Mouse (Mus musculus): ENCODE results near the gene Rps16. TPM values are rescaled to one million over a fixed set of nuclear protein-coding genes. Genes with fewer than 3 reads are reported as not detected.

Gene Rps16
- polyA plus RNA-seq, 1 experiment from 2014 or later: 995 TPM

DNA sequence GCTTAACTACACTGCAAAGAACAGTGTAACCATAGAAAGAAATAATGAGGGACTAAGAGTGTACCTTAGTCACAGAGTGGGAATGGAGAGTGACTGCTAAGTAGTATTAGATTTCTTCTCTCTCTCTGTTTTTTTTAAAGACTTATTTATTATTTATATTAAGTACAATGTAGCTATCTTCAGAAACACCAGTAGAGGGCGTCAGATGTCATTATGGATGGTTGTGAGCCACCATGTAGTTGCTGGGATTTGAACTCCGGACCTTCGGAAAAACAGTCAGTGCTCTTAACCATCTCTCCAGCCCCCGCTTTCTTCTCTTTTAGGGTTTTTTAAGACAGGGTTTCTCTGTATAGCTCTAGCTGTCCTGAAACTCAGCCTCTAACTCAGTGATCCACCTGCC is 24.0 kb upstream of the Rps16 start:
- Histone ChIP-seq H3K9me3 (replicated peaks) (no peaks in the 10 kb centered on the region), H3K4me3 (replicated peaks) (no peak overlapping the region), H3K9ac (no peak overlapping the region), H3K36me3 (peaks cover 99% of the 10 kb centered on the region), H3K4me1 (no peaks in the 10 kb centered on the region), H3K27me3 (no peaks in the 10 kb centered on the region), H3K27ac (no peak overlapping the region), H3K4me2 (no peak overlapping the region)
- no peak for ATAC-seq (replicated peaks; ENCODE audit: low FRiP score)
- 80% methylated on average over 4 of the region's 4 CpGs for WGBS

DNA sequence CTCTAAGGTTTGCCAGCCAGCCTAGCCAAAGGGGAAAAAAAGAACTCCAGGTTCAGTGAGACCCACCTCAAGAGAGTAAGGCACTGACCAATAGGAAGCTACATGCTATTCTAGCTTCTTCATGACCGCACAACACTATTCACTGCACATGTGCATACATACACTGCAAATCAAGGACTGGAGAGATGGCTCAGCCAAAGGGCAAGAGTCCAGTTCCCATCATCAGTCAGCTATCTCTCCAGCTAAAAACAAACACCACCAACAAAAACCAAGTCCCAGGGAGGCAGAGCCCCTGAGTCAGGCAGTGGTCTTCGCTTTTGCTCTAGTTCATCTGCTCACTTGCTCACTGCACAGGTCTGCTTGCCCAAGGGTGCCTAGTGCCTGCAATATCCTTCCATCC is 22.2 kb upstream of the Rps16 start:
- Histone ChIP-seq H3K27ac (no peak overlapping the region), H3K4me1 (no peaks in the 10 kb centered on the region), H3K9me3 (replicated peaks) (no peaks in the 10 kb centered on the region), H3K36me3 (peaks cover 90% of the 10 kb centered on the region), H3K9ac (no peak overlapping the region), H3K27me3 (no peaks in the 10 kb centered on the region), H3K4me3 (replicated peaks) (no peak overlapping the region), H3K4me2 (no peak overlapping the region)
- ATAC-seq (replicated peaks; ENCODE audit: low FRiP score): no peak
- 97% methylated on average over 2 of the region's 2 CpGs for WGBS

DNA sequence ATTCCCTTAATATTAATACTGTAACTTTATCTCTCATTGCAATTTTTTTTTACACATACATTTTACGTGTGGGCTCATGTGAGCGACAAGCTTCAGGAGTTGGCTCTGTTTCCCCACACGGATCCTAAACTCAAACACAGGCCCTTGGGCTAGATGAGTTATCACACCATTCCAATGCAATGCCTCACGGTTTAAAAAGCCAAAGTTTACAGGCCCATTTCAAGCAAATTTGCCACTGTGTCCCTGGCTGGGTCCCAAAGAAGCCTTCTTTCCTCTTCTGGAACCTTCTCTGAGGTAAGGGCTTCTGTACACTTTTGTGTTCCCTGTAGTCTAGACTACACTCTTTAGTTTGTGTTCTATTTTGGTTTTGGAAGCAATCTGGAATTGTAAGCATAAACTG is 15.9 kb upstream of the Rps16 start:
- Histone ChIP-seq H3K9me3 (replicated peaks) (no peaks in the 10 kb centered on the region), H3K4me3 (replicated peaks) (no peak overlapping the region), H3K27me3 (no peaks in the 10 kb centered on the region), H3K27ac (no peak overlapping the region), H3K4me2 (no peak overlapping the region), H3K9ac (no peak overlapping the region), H3K36me3 (peaks cover 35% of the 10 kb centered on the region), H3K4me1 (peaks cover 18% of the 10 kb centered on the region)
- 85% methylated on average over 4 of the region's 4 CpGs for WGBS
- ATAC-seq (replicated peaks; ENCODE audit: low FRiP score): no peak

DNA sequence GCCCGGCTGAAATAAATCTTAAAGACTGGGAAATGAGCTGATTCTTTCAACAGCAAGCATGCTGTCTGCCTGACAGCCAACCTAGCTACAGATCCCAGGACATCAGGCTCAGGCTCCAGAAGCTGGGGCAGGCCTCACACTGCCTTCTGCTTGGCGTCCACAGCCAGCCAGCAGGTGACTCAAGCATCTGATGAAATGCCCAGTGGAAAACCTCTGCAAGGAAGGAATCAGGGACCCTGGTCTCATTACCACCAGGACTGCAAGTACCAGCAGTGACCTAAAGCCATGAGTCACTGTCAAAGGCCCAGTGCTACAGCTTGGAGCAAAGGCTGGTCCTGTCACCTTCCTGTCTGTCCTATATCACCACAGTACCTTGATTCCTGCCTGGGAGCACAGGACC is 15.0 kb upstream of the Rps16 start:
- H3K9me3 ChIP-seq (replicated peaks): no peaks in the 10 kb centered on the region
- H3K4me2 ChIP-seq: no peak overlapping the region
- H3K36me3 ChIP-seq: peaks cover 25% of the 10 kb centered on the region
- no peaks in the 10 kb centered on the region for H3K27me3 ChIP-seq
- 87% methylated on average over 2 of the region's 2 CpGs for WGBS
- H3K9ac ChIP-seq: no peak overlapping the region
- H3K27ac ChIP-seq: no peak overlapping the region
- peaks cover 21% of the 10 kb centered on the region for H3K4me1 ChIP-seq
- H3K4me3 ChIP-seq (replicated peaks): no peak overlapping the region
- ATAC-seq (replicated peaks; ENCODE audit: low FRiP score): no peak

DNA sequence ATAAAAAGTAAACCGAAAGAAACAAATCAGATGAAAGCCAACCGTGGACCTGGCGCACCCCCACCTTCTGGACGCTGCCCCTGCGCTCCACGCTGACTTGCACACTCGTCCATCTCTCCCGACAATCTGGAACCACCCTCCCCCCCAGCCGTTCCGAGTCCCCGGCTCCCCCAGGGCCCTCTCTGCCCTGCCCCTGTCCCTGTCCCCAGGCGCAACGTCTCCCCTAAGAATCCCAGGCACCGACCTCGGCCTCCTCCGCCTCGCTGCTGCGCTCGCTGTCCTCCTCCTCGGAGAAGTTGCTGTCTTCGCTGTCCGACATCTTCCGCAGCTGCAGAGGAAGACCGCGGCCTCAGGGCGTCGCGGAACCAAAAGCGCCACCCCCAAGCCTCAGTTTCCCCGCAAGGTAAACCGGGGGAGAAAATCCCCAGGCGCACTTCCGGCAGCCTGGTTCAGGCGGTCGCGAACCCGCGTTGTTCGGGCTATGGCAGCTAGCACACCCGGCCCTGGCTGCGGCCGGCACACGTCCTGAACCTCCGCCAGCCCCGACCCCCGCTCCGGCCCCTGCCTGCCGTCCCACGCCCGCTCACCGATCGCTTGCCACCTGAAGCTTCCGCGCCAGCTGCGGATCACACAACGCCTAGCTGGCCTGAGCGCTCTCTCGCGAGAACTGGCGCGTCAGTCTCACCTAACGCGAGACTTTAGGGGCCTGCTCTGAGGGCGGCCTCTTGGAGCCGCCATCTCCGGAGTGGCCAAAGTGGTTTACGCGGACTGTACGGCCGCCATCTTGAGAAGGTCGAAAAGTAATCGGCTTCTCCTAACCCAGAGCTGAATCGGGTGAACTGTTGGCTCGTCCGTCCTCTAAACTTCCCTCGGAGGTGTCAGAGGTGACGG is 12.1 kb upstream of the Rps16 start, which contains the start of gene Supt5:
Gene Supt5 (minus strand): TSS at position 639 of the 891 bp plus-strand sequence.
- peak; percentile 97 for ATAC-seq (replicated peaks; ENCODE audit: low FRiP score)
- Histone ChIP-seq H3K9ac (peak within 1 kb of the TSS; percentile 97), H3K4me2 (peak within 1 kb of the TSS; percentile 74), H3K9me3 (replicated peaks) (no peaks in the 10 kb centered on the region), H3K27ac (peak within 1 kb of the TSS; percentile 95), H3K4me1 (peaks cover 37% of the 10 kb centered on the region), H3K4me3 (replicated peaks) (peak within 1 kb of the TSS; percentile 84), H3K27me3 (no peaks in the 10 kb centered on the region), H3K36me3 (peaks cover 6% of the 10 kb centered on the region)
- under 1% methylated on average over 77 of the region's 77 CpGs for WGBS

DNA sequence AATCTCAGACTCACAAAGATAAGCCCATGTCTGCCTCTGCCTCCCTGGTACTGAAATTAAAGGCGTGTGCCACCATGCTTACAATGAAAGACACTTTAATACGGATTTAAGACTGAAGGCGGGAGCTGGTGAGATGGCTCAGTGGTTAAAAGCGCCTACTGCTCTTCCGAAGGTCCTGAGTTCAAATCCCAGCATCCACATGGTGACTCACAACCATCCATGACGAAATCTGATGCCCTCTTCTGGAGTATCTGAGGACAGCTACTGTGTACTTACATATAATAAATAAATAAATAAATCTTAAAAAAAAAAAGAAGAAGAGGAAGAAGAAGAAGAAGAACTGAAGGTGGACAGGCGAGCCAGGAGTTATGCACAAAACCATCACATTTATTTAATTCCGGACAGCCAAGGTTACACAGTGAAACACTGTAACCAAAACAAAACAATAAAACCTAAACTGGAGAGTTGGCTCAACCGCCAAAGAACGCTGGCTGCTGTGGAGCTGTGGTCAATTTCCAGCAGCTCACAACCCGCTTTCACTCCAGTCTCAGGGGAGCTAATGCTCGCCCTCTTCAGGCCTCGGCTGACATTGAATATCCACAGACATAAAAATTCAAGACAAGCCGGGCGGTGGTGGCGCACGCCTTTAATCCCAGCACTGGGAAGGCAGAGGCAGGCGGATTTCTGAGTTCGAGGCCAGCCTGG is 11.1 kb upstream of the Rps16 start:
- WGBS: 73% methylated on average over 19 of the region's 19 CpGs
- peak overlapping the region; percentile 84 for H3K4me3 ChIP-seq (replicated peaks)
- peak overlapping the region; percentile 55 for H3K9ac ChIP-seq
- peak overlapping the region; percentile 95 for H3K27ac ChIP-seq
- H3K27me3 ChIP-seq: no peaks in the 10 kb centered on the region
- peaks cover 37% of the 10 kb centered on the region for H3K4me1 ChIP-seq
- H3K4me2 ChIP-seq: peak overlapping the region; percentile 74
- ATAC-seq (replicated peaks; ENCODE audit: low FRiP score): no peak
- peaks cover 6% of the 10 kb centered on the region for H3K36me3 ChIP-seq
- no peaks in the 10 kb centered on the region for H3K9me3 ChIP-seq (replicated peaks)

DNA sequence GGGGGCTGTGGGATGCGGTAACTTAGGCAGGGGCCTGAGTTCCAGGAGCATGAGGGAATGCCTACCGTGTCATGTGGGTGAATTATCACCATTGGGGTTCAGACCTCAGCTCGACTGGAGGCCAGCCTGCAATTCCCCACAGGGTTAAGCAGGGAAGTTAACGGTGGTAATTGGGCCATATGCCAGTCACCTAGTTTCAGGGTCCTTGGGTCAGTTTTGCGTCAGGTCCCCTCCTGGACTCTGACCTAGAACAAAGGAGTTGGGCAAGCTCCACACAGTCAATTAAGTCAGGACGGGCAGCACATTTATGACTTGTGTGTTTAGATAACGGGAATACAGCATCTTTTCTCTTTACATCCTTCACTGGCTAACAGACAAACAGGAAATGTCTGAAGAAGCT is 9.1 kb upstream of the Rps16 start:
- Histone ChIP-seq H3K36me3 (no peaks in the 10 kb centered on the region), H3K4me3 (replicated peaks) (no peak overlapping the region), H3K9me3 (replicated peaks) (no peaks in the 10 kb centered on the region), H3K27me3 (no peaks in the 10 kb centered on the region), H3K27ac (peak overlapping the region; percentile 74), H3K4me1 (peaks cover 35% of the 10 kb centered on the region), H3K9ac (no peak overlapping the region), H3K4me2 (peak overlapping the region; percentile 18; the same call in 1 of the 2 replicates)
- WGBS: 11% methylated on average over 7 of the region's 7 CpGs
- ATAC-seq (replicated peaks; ENCODE audit: low FRiP score): no peak

DNA sequence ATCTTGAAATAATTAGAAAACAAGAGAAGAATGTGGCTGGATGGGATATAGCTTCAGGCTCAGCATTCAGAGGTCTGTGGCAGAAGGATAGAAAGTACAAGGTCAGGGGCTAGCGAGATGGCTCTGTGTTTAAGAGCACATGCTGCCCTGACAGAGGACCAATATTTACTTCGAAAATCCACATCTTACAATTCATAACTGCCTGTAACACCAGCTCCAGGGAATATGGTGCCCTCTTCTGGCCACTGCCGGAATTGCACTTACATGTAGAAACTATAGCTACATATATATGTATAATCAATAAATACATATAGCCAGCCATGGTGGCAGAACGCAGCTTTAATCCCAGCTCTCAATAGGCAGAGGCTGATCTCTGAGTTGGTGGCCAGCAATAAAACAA is 5.8 kb upstream of the Rps16 start:
- Histone ChIP-seq H3K9me3 (replicated peaks) (no peaks in the 10 kb centered on the region), H3K27ac (no peak overlapping the region), H3K4me2 (no peak overlapping the region), H3K9ac (no peak overlapping the region), H3K4me1 (peaks cover 22% of the 10 kb centered on the region), H3K36me3 (no peaks in the 10 kb centered on the region), H3K27me3 (no peaks in the 10 kb centered on the region), H3K4me3 (replicated peaks) (no peak overlapping the region)
- no peak for ATAC-seq (replicated peaks; ENCODE audit: low FRiP score)
- 11% methylated on average over 4 of the region's 4 CpGs for WGBS

DNA sequence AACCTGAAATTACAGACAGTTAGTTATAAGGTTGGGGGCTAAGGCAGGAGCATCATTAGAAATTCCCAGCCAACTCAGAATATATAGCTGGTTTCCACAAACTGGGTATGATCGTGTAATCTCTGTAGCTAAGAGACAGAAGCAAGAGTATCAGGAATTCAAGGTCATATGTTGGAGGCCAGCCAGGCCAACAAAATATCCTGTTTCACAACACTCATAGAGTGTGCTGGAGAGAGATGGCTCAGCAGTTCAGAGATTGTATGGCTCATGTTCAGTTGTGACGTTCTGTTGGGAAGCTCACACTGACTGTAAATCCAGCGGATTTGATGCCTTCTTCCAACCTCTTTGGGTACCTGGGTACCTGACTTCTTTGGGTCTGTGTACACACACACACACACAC is 2.7 kb upstream of the Rps16 start:
- Histone ChIP-seq H3K27me3 (no peaks in the 10 kb centered on the region), H3K9me3 (replicated peaks) (no peaks in the 10 kb centered on the region), H3K4me2 (no peak overlapping the region), H3K36me3 (peaks cover 12% of the 10 kb centered on the region), H3K9ac (no peak overlapping the region), H3K4me3 (replicated peaks) (no peak overlapping the region), H3K4me1 (peaks cover 18% of the 10 kb centered on the region), H3K27ac (no peak overlapping the region)
- 66% methylated on average over 3 of the region's 3 CpGs for WGBS
- no peak for ATAC-seq (replicated peaks; ENCODE audit: low FRiP score)

DNA sequence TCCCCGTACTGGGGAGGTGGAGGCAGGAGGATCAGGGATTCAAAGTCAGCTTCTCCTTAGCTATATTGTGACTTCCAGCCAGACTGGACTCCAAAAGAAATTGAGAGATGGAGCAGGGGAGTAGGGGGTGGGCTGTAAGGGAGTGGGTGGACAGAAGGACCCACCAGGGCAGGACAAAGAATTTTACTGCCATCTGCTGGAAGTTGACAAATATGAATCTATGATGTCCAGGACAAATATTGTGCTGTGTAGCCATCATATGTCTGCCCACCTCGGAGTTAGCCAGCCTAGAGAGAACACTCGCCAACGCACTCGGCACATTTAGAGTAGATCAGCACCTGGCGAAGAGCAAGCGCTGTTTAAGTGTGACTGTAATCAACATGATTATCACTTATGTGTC is 1.9 kb upstream of the Rps16 start:
- Histone ChIP-seq H3K4me2 (no peak overlapping the region), H3K36me3 (peaks cover 21% of the 10 kb centered on the region), H3K27ac (no peak overlapping the region), H3K9me3 (replicated peaks) (no peaks in the 10 kb centered on the region), H3K4me3 (replicated peaks) (no peak overlapping the region), H3K9ac (no peak overlapping the region), H3K4me1 (peaks cover 18% of the 10 kb centered on the region), H3K27me3 (no peaks in the 10 kb centered on the region)
- WGBS: 86% methylated on average over 7 of the region's 7 CpGs
- ATAC-seq (replicated peaks; ENCODE audit: low FRiP score): no peak

DNA sequence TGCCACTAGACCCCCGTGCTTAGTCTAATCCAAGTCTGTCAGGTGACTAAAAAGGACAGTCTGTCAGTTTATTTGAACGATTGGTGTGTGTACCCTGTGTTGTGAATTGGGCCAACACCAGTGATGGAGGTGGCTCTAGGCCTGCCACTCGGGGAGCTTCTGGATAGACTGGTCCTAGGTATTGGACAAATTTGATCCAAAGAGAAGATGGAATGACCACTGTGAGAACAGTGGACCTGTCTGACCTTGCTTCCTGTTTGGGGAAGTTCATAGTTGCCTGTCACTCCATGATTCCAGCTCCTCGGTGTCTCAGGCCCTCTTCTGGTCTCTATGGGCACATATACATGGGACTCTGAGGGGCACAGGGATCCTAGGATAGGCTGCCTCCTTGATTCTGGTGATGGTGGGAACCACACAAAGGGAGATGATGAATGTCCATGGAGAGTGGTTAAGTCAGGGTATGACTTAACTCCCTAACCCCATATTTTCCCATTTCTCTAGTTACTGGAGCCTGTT is 1.3 kb downstream of the Rps16 start:
- Histone ChIP-seq H3K9me3 (replicated peaks) (no peaks in the 10 kb centered on the region), H3K4me1 (peaks cover 20% of the 10 kb centered on the region), H3K4me2 (peak overlapping the region; percentile 71), H3K9ac (peak overlapping the region; percentile 99), H3K27me3 (no peaks in the 10 kb centered on the region), H3K27ac (no peak overlapping the region), H3K36me3 (peaks cover 38% of the 10 kb centered on the region), H3K4me3 (replicated peaks) (peak overlapping the region; percentile 74)
- WGBS: 33% methylated on average over 4 of the region's 4 CpGs
- no peak for ATAC-seq (replicated peaks; ENCODE audit: low FRiP score)

DNA sequence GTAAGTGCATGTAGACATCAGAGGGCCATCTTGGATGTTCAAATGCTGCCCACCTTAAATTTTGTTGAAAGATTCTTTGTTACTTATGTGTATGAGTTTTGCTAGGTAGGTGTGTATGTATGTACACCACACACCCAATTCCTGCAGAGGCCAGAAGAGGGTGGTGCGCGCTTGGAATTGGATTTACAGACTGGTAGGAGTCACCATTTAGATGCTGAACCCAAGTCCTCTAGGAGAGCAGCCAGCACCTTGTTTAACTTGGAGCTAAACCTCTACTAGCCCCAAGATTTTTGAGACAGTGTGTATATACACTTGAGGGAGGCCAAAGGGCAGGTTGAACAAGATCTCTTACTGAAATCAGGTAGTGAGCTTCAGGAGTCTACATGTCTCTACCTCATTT is 2.8 kb downstream of the Rps16 start:
- H3K9me3 ChIP-seq (replicated peaks): no peaks in the 10 kb centered on the region
- 0 out of 2 replicates have a peak overlapping the region, but pooled peaks have one; percentile 2 for H3K27ac ChIP-seq
- no peak overlapping the region for H3K4me3 ChIP-seq (replicated peaks)
- no peak for ATAC-seq (replicated peaks; ENCODE audit: low FRiP score)
- H3K4me1 ChIP-seq: peaks cover 35% of the 10 kb centered on the region
- H3K27me3 ChIP-seq: no peaks in the 10 kb centered on the region
- peaks cover 38% of the 10 kb centered on the region for H3K36me3 ChIP-seq
- H3K4me2 ChIP-seq: no peak overlapping the region
- H3K9ac ChIP-seq: no peak overlapping the region
- WGBS: 94% methylated on average over 2 of the region's 2 CpGs
